Mouse (Mus musculus): ENCODE measurements around the gene Olfr1431.
"Not testable (repeated sequence)": the region's sequence is repeated elsewhere in the genome, so short reads cannot be mapped to it uniquely, and the experiment has no call there.

- TF ChIP-seq CTCF (conservative IDR thresholded peaks at IDR 0.05; ENCODE audit: insufficient read depth, insufficient read length, low read depth, low read length); POLR2A (IDR thresholded peaks at IDR 0.05; ENCODE audit: low read depth, low read length): not testable (repeated sequence)
These were observed 25.0 kb upstream of the Olfr1431 start for GRCm38 (mm10) chr19:12175431-12175830.

Measured in kidney, adult 2 months (tissue).